Mouse (Mus musculus) layer of hippocampus, adult 8-10 months (tissue): ENCODE measurements around the gene Sipa1l3. TPM values are rescaled to one million over a fixed set of nuclear protein-coding genes. Genes with fewer than 3 reads are reported as not detected.

Experiments used
- DNase-seq, 2 experiments: peaks; one replicate each; pipeline ENCODE4 v3.0.0; 2022; ENCODE audit warnings: low spot score in 2 of 2
- total RNA-seq, 4 experiments: library from RNA; stranded (reverse); gene quantifications; 2 replicates each; pipeline ENCODE4 v1.2.4; 2022

Gene Sipa1l3
- total RNA-seq, 4 experiments from 2014 or later: 158 to 231 (median 197) TPM

GRCm38 (mm10) chr7:29383255-29383654 is 135.2 kb downstream of the Sipa1l3 start:
- peak in 1 of 2 experiments; percentile 79 for DNase-seq

GRCm38 (mm10) chr7:29381466-29382040 is 136.9 kb downstream of the Sipa1l3 start:
- no peak for DNase-seq

GRCm38 (mm10) chr7:29374054-29374453 is 144.4 kb downstream of the Sipa1l3 start:
- DNase-seq: no peak

- no peak for DNase-seq
Observed at GRCm38 (mm10) chr7:29372123-29372522, 146.3 kb downstream of the Sipa1l3 start.

GRCm38 (mm10) chr7:29370031-29370430 is 148.4 kb downstream of the Sipa1l3 start:
- no peak for DNase-seq

GRCm38 (mm10) chr7:29368004-29368320 is 150.5 kb downstream of the Sipa1l3 start:
- DNase-seq: no peak

GRCm38 (mm10) chr7:29367166-29368003 is 151.1 kb downstream of the Sipa1l3 start:
- no peak for DNase-seq

- DNase-seq: peak; percentile 57 to 61
Observed at GRCm38 (mm10) chr7:29364052-29364451, 154.4 kb downstream of the Sipa1l3 start.

- DNase-seq: peak in 1 of 2 experiments; percentile 35
Observed at GRCm38 (mm10) chr7:29361497-29361896, 156.9 kb downstream of the Sipa1l3 start.

- DNase-seq: no peak
Observed at GRCm38 (mm10) chr7:29355406-29355805, 163.0 kb downstream of the Sipa1l3 start.

- DNase-seq: peak; percentile 67
Observed at GRCm38 (mm10) chr7:29354161-29354560, 164.3 kb downstream of the Sipa1l3 start.

GRCm38 (mm10) chr7:29352246-29352645 is 166.2 kb downstream of the Sipa1l3 start:
- DNase-seq: no peak

GRCm38 (mm10) chr7:29350489-29350888 is 168.0 kb downstream of the Sipa1l3 start:
- DNase-seq: no peak

GRCm38 (mm10) chr7:29346212-29346611 is 172.2 kb downstream of the Sipa1l3 start:
- DNase-seq: no peak

GRCm38 (mm10) chr7:29345534-29345933 is 172.9 kb downstream of the Sipa1l3 start:
- no peak for DNase-seq

GRCm38 (mm10) chr7:29343746-29344145 is 174.7 kb downstream of the Sipa1l3 start:
- DNase-seq: no peak

- peak; percentile 60 to 65 for DNase-seq
Observed at GRCm38 (mm10) chr7:29342489-29343092, 175.8 kb downstream of the Sipa1l3 start.

- no peak for DNase-seq
Observed at GRCm38 (mm10) chr7:29341722-29342121, 176.7 kb downstream of the Sipa1l3 start.

GRCm38 (mm10) chr7:29340838-29341237 is 177.6 kb downstream of the Sipa1l3 start:
- no peak for DNase-seq

- DNase-seq: no peak
Observed at GRCm38 (mm10) chr7:29340247-29340646, 178.2 kb downstream of the Sipa1l3 start.

- no peak for DNase-seq
Observed at GRCm38 (mm10) chr7:29338984-29339679, 179.3 kb downstream of the Sipa1l3 start.
